Mouse (Mus musculus) olfactory bulb, adult 2 months (tissue): ENCODE measurements around the gene Asgr1. TPM values are rescaled to one million over a fixed set of nuclear protein-coding genes. Genes with fewer than 3 reads are reported as not detected.

ENCODE experiments used
- H3K27ac ChIP-seq: fragments of 200-500 bp; 2 replicates; pipeline ENCODE4 v1.5.1; 2012; ENCODE audit warnings: low read depth, low read length; ENCODE audit not compliant: insufficient read depth
- H3K4me1 ChIP-seq: fragments of 200-500 bp; 2 replicates; pipeline ENCODE4 v1.6.1; 2012; ENCODE audit warnings: low read length; ENCODE audit not compliant: control insufficient read depth, insufficient read depth
- H3K4me3 ChIP-seq: fragments of 200-500 bp; 2 replicates; pipeline ENCODE4 v1.5.1; 2012; ENCODE audit warnings: mild to moderate bottlenecking, low read depth, low read length, moderate library complexity; ENCODE audit not compliant: insufficient read depth
- CTCF ChIP-seq: fragments of 200-500 bp; IDR thresholded peaks from 2 replicates; pipeline ENCODE4 v1.5.1; 2012; ENCODE audit warnings: low read depth, mild to moderate bottlenecking, low read length, moderate library complexity; ENCODE audit not compliant: insufficient read depth
- POLR2A ChIP-seq: fragments of 200-500 bp; IDR thresholded peaks from 2 replicates; pipeline ENCODE4 v1.6.1; 2012; ENCODE audit warnings: mild to moderate bottlenecking, low read depth, low read length, moderate library complexity; ENCODE audit not compliant: insufficient read depth
- WGBS: fragments of 180-500 bp; shearing (Covaris S2); methylation state at CpG from one replicate; pipeline ENCODE4 v1.1.7; 2018; 5-methylcytosine and 5-hydroxymethylcytosine counted together
- polyA plus RNA-seq: library from polyadenylated mRNA; stranded (reverse); fragments of >200 nt; gene quantifications from 2 replicates; pipeline ENCODE4 v1.2.4, GENCODE M21; 2012; ENCODE audit warnings: low replicate concordance; ENCODE audit not compliant: missing spikeins, insufficient read depth, insufficient read length

Asgr1 gene
- polyA plus RNA-seq, 1 experiment: not detected

DNA sequence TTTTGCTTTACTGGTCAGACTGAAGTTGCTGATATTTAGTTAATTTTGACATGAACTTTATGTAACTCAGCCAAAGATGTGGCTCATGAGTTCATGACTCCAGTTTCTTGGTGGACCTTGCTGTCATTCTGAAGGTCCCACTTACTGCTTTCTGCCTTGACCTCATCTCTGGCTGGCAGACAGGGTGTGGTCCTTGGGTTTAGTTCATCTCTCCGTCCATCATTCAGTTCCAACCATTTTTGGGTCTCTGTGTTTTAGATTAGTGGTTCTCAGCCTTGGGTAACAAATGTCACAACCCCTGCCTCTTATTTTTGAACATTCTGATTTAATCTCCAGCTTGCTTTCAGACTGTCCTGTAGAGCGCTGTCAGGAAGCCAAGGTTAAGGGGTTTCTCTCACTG, 45.9 kb downstream of the Asgr1 start:
- WGBS: 85% methylated on average over 2 of the region's 2 CpGs
- Histone ChIP-seq H3K27ac (no peak overlapping the region), H3K4me3 (no peak overlapping the region), H3K4me1 (peaks cover 4% of the 10 kb centered on the region; the same call in 1 of the 2 replicates)
- TF ChIP-seq POLR2A (no peak), CTCF (no peak)

DNA sequence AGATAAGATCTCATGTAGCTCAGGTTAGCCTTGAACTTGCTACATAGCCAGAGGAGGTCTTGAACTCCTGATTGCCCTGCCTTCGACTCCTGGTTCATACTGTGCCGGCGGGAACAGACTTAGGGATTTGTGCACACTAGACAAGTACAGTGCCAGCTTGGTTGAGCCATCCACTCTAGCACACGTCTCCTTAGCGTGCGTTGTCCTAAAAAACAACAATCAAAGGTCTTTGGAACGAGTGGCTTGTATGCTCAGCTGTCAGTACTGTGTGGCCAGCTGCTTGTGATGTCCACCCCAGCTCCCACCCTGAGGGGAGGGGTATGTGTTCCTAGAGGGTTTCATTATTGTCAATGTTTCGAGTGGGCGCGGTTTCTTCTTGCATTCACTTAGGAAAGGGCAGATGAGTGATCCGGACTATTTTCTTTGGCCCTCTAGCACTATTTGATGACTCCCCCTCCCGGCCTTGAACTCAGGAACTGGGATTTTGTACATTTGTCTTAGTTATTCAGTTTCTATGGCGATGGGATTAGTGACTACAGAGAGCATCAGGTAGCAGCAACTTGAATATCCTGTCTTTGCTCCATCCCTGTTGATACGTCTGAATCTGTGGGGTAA, 49.9 kb downstream of the Asgr1 start:
- Histone ChIP-seq H3K4me3 (no peak overlapping the region), H3K27ac (no peak overlapping the region), H3K4me1 (peaks cover 10% of the 10 kb centered on the region; the same call in 1 of the 2 replicates)
- 84% methylated on average over 14 of the region's 14 CpGs for WGBS
- TF ChIP-seq CTCF (no peak), POLR2A (no peak)

DNA sequence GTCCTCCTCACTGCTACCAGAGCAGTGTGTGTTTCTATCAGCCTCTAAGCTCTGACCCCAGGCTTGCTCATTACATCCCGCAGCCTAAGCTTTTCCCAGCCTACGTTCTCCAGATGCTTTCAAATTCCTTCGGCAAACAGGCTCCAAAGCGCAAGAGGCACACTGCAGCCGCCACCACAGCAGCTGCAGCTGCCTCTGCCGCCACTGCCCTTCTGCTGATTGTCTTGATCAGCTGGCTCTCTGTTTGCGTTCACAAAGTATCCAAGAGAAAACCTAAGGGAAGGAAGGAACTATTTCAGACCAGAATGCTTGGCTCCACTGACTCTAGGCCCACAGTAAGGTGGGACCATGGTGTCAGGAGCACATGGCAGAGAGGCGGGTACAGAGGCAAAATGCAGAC, 53.2 kb downstream of the Asgr1 start:
- Histone ChIP-seq H3K4me1 (peaks cover 10% of the 10 kb centered on the region; the same call in 1 of the 2 replicates), H3K27ac (no peak overlapping the region), H3K4me3 (no peak overlapping the region)
- WGBS: 54% methylated on average over 8 of the region's 8 CpGs
- no peak for TF ChIP-seq POLR2A
- TF ChIP-seq CTCF: no peak

Other genes starting within 250 kb of the Asgr1 start
- gene Tmem102, start 248.5 kb upstream of the Asgr1 start, polyA plus RNA-seq: not detected in 2 replicates
- not detected in 2 replicates for gene Gm39566, start 238.8 kb upstream of the Asgr1 start, polyA plus RNA-seq
- not detected in 2 replicates for gene Spem2, start 235.6 kb upstream of the Asgr1 start, polyA plus RNA-seq
- not detected in 2 replicates for gene Spem1, start 231.9 kb upstream of the Asgr1 start, polyA plus RNA-seq
- gene Nlgn2, start 216.3 kb upstream of the Asgr1 start, polyA plus RNA-seq: 82.2 TPM in 1 of 2 replicates, not detected in the other
- not detected in 2 replicates for gene Tmem256, start 215.6 kb upstream of the Asgr1 start, polyA plus RNA-seq
- not detected in 2 replicates for gene Plscr3, start 207.7 kb upstream of the Asgr1 start, polyA plus RNA-seq
- not detected in 2 replicates for gene Tnk1, start 195.4 kb upstream of the Asgr1 start, polyA plus RNA-seq
- not detected in 2 replicates for gene Tmem95, start 176.1 kb upstream of the Asgr1 start, polyA plus RNA-seq
- not detected in 2 replicates for gene Kctd11, start 172.7 kb upstream of the Asgr1 start, polyA plus RNA-seq
- gene Acap1, start 158.5 kb upstream of the Asgr1 start, polyA plus RNA-seq: 120 TPM in 1 of 2 replicates, not detected in the other
- gene 2810408A11Rik, start 153.1 kb upstream of the Asgr1 start, polyA plus RNA-seq: not detected in 2 replicates
- not detected in 2 replicates for gene Neurl4, start 153.0 kb upstream of the Asgr1 start, polyA plus RNA-seq
- gene Gps2, start 140.2 kb upstream of the Asgr1 start, polyA plus RNA-seq: not detected in 2 replicates
- 516 and 653 TPM in 2 replicates for gene Eif5a, start 132.1 kb upstream of the Asgr1 start, polyA plus RNA-seq
- not detected in 2 replicates for gene Ybx2, start 118.3 kb upstream of the Asgr1 start, polyA plus RNA-seq
- gene Slc2a4, start 105.9 kb upstream of the Asgr1 start, polyA plus RNA-seq: not detected in 2 replicates
- not detected in 2 replicates for gene Cldn7, start 89.3 kb upstream of the Asgr1 start, polyA plus RNA-seq
- gene Ctdnep1, start 72.9 kb upstream of the Asgr1 start, polyA plus RNA-seq: not detected in 2 replicates
- gene Elp5, start 71.6 kb upstream of the Asgr1 start, polyA plus RNA-seq: not detected in 2 replicates
- not detected in 2 replicates for gene Gabarap, start 62.9 kb upstream of the Asgr1 start, polyA plus RNA-seq
- gene Phf23, start 58.3 kb upstream of the Asgr1 start, polyA plus RNA-seq: not detected in 2 replicates
- gene Dvl2, start 53.5 kb upstream of the Asgr1 start, polyA plus RNA-seq: not detected in 2 replicates
- not detected in 2 replicates for gene Acadvl, start 38.7 kb upstream of the Asgr1 start, polyA plus RNA-seq
- gene Dlg4, start 37.1 kb upstream of the Asgr1 start, polyA plus RNA-seq: 210 and 442 TPM in 2 replicates
- not detected in 2 replicates for gene Asgr2, start 38.6 kb downstream of the Asgr1 start, polyA plus RNA-seq
- not detected in 2 replicates for gene Mgl2, start 76.2 kb downstream of the Asgr1 start, polyA plus RNA-seq
- gene Clec10a, start 102.1 kb downstream of the Asgr1 start, polyA plus RNA-seq: not detected in 2 replicates
- gene Slc16a11, start 158.7 kb downstream of the Asgr1 start, polyA plus RNA-seq: not detected in 2 replicates
- not detected in 2 replicates for gene Slc16a13, start 167.0 kb downstream of the Asgr1 start, polyA plus RNA-seq
- not detected in 2 replicates for gene Bcl6b, start 175.7 kb downstream of the Asgr1 start, polyA plus RNA-seq
- gene 0610010K14Rik, start 183.8 kb downstream of the Asgr1 start, polyA plus RNA-seq: not detected in 2 replicates
- not detected in 2 replicates for gene Gm21988, start 185.7 kb downstream of the Asgr1 start, polyA plus RNA-seq
- not detected in 2 replicates for gene Rnasek, start 185.8 kb downstream of the Asgr1 start, polyA plus RNA-seq
- not detected in 2 replicates for gene Alox12, start 201.3 kb downstream of the Asgr1 start, polyA plus RNA-seq